Mouse (Mus musculus): ENCODE results near the gene Cldn9.

DNA sequence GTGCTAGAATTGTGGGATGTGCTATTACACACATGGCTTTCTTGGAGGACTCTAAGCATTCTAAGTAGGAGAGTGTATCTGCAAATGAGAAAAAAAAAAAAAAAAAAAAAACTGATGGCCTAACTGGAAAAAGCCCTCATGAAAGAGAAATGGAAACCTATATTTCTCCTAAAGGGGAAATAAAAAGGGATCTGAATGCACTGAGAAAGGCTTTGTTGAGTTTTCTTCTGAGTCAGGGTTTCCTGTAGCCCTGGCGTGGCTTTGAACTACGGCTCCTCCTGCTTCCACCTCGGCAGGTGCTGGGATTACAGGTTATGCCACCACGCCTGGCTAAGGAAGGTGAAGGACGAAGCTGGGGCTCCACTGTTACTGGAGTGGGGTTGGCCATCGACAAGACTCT is 29.8 kb downstream of the Cldn9 start:
- TF ChIP-seq CTCF (IDR thresholded peaks at IDR 0.05; ENCODE audit: low read depth, low read length) (no peak), POLR2A (IDR thresholded peaks at IDR 0.05; ENCODE audit: extremely low read depth, insufficient read depth, low read length) (no peak)

All from liver, adult 2 months (tissue).